Mouse (Mus musculus) left cerebral cortex, adult 9 months (tissue): ENCODE data around the gene Creb5.

Source experiments
- DNase-seq, 2 experiments: peaks; one replicate each; pipeline ENCODE4 v3.0.0; 2022; ENCODE audit warnings: low spot score in 2 of 2

Creb5 gene

GRCm38 (mm10) chr6:53545989-53546388, 258.9 kb downstream of the Creb5 start:
- DNase-seq: no peak

- DNase-seq: no peak
Measured at GRCm38 (mm10) chr6:53548236-53548635, 261.2 kb downstream of the Creb5 start.

DNA sequence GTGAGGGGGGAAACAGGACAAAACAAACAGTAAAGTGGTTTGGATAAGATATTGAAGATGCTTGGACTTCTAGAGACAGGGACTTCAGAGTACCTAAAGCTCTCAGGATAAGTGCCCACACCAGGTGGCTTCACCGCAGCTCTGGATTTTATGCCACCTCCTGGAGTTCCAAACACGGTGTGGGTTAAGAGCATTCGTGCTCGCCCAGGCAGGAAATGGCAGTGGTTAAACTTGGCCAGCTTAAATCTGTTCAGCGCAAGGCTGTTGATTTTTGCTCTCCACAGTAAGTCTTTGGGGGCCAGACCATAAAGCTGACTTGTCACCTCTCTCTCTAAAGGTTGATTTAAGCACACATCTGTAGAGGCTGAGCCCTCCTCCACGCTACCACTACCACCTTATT, 262.3 kb downstream of the Creb5 start:
- no peak for DNase-seq

GRCm38 (mm10) chr6:53556050-53556449, 269.0 kb downstream of the Creb5 start:
- DNase-seq: no peak

DNA sequence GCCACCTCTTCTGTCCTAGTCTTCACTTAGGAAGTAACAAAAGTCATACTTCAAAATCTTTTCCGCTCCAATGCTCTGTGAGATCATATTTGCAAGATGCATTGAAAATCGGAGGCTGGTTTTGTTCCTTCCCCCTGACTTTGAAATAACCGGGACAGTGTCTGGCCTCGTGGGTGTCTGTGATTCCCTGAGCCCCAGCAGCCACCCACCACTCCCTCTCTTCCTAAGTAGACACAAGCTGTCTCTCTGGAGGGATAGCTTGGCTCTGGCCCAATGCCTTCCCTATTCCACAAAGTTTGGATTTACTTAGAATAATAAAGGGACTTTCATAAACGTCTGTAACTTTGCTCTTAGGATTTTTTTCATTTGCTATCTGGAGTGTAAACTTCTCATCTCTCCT, 273.9 kb downstream of the Creb5 start:
- no peak for DNase-seq

GRCm38 (mm10) chr6:53562586-53562985, 275.5 kb downstream of the Creb5 start:
- no peak for DNase-seq

DNA sequence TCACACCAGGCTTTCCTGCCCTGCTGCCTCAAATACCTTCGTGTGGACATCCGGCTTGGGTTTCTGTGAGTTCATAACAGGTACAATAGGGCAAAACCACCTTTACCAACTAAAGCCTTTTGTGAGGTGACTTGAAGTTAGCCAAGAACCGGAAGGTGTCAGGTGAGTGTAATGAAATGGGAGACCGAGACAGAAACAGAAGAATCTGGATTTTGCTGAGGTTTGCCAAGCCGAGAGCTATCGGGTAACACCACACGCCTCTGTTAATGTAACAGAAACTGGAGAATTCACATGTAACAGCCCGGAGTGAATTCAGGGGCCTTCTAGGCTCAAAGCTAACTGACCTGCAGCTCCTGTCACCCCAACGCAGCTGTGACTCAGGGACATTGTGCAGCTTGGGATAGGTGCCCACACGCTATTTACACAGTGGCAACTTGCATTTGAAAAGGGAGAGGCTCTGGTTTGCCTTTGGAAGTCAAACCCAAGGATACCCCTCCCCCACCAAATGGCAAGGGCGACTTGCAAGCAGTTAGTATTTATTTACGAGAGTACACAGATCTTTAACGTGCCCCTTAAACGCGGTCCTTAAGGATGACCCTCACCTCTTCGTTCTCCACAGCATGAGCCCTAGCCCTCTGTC, 276.6 kb downstream of the Creb5 start:
- DNase-seq: no peak

GRCm38 (mm10) chr6:53569436-53569835, 282.4 kb downstream of the Creb5 start:
- no peak for DNase-seq

GRCm38 (mm10) chr6:53570906-53571305, 283.8 kb downstream of the Creb5 start:
- no peak for DNase-seq

GRCm38 (mm10) chr6:53571571-53572122, 284.6 kb downstream of the Creb5 start:
- DNase-seq: no peak

DNA sequence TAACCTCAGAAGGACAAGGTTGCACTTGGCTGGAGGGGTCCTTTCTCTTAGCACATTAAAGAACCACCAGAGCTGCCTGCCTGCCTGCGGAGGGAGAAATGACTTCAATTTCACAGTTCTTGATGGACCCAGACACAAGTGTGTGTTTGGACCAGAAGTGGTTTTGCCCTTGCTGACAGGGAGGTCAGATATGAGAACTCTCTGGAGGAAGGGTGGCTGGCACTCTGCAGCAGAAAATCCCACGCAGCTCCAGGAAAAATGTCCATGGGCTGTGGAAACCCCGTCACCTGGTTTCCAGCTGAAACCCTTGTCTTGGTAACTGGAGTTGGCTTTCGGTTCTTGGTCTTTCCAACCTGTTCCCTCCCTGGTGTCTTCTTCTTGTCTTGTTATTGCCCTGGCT, 285.4 kb downstream of the Creb5 start:
- no peak for DNase-seq

DNA sequence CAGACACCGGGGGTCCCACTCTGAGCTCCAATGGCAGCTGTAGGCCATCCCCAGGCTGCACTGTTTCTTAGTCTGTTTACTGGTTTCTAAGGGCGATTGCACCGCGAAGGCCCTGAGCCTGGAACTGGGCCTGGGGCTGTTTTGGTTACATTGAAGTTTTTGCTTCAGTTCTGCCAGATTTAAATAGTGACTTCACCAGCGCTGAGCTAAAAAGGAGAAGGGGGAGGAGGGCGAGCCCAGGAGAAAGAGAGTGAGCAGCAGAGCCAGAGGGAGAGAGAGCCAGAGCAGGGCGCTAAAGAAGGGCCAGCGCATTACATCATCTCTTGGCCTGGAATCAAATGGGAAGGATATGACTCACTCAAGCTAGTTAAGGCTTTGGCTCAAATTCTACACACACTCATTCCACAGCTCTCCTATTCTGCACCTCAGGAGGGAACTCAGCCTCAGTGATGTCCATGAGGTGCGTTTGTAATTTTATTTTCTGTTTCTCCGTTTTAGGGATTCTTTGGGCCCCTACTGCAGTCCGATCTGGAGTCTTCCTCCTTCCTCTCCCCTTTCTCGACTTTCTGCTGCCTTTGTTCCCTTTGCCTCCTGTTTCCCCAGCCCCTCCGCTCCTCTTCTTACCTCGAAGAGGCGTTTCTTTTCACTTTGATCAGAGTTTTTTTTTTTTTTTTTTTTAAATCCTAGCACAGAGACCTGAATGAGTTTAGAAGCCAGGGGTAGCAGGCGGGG, 286.1 kb downstream of the Creb5 start:
- peak; percentile 79 to 93 for DNase-seq

GRCm38 (mm10) chr6:53573711-53574065, 286.6 kb downstream of the Creb5 start:
- DNase-seq: no peak

DNA sequence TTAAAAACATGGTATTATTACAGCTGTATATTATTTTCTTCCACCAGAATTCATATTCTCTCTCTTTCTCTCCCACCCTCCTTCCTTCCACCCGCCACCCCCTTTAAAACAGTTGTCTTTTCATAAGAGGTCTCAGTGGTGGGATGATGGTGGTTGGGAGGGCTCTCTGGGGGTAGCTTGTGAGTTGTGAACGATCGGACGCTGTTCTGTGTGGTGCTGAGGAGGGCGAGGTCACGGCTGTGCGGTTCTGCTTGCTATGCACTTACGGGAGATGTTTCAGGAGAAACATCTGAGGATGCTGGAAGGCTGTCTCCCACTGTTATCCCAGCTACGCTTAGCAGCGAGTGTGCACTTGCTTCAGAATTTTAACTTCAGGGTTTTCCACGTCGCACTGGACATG, 287.0 kb downstream of the Creb5 start:
- no peak for DNase-seq

- no peak for DNase-seq
Measured at GRCm38 (mm10) chr6:53575191-53575590, 288.1 kb downstream of the Creb5 start.

DNA sequence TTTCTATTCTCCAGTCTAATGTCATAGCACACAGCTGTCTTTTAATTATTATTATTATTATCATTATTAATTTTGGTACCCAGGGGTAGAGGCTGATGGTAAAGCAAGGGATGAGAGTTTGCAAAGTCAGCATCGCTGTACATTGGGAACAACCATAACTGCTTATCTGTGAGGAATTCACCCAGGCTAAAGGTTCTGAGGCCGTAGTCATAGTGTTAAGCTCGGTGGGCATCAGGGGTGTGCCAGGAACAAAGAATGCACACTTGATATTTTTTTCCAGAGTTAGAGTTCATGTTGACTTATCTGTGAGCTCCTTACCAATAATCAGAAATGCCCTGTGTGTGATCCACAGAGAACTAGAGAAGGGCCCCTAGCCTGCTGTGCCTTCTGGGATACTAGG, 288.8 kb downstream of the Creb5 start:
- no peak for DNase-seq

DNA sequence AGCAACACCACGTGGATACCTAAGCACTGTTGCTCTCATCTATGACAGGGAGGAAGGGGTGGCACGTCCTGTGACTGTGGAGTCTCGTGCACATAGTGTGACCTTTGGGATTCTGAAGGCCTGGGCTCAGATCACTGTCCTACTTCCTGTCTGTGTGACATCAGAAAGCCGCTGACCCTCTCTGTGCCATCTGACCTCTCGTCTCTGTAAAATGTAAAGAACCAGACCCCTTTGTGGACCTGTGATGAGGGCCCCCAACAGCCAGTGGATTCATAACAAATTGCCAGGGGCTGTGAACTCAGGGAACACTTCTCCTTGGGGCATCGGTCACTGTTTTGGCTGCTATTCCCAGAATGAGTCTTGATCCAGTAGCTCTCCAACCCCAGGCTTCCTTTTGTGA, 289.8 kb downstream of the Creb5 start:
- no peak for DNase-seq

- no peak for DNase-seq
Measured at GRCm38 (mm10) chr6:53577776-53578175, 290.7 kb downstream of the Creb5 start.

- DNase-seq: no peak
Measured at GRCm38 (mm10) chr6:53580346-53580745, 293.3 kb downstream of the Creb5 start.

DNA sequence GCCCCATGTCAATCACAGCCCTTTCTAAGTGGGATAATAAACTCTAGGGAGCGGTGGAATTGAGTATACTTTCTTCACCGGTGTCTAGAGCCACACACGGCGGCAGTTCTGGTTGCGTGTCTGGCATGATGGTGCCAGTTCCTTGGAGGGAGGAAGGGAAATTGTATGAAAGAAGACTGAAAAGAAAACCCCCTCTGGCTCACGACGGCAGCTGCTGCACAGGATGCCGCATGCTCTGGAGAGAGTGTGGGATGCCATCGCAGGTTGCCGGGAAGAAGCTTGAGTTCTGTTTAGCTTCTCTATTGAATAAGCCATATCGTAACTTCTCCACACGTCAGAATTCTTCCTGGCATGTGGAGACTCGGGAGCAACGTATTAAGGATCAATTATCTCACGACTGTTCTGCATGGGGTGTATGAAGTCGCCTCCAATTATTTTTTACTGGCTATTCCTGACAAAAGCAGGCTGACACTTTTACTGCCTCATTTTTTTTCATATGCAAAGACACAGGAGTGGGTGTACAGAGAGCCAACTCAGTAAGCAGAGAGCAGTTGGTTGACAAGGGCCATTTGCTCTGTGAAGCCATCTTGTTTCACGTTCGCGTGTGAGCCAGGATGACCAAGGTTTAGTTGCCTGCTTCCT, 296.3 kb downstream of the Creb5 start:
- peak in 1 of 2 experiments; percentile 34 for DNase-seq

GRCm38 (mm10) chr6:53584718-53585405, 297.8 kb downstream of the Creb5 start:
- DNase-seq: peak in 1 of 2 experiments; percentile 35

GRCm38 (mm10) chr6:53589746-53590145, 302.7 kb downstream of the Creb5 start:
- no peak for DNase-seq
